Mouse (Mus musculus): ENCODE results near the gene Nacc2.

Nacc2 gene

GRCm38 (mm10) chr2:26048816-26049215 is 74.2 kb downstream of the Nacc2 start:
- no peak for DNase-seq

DNA sequence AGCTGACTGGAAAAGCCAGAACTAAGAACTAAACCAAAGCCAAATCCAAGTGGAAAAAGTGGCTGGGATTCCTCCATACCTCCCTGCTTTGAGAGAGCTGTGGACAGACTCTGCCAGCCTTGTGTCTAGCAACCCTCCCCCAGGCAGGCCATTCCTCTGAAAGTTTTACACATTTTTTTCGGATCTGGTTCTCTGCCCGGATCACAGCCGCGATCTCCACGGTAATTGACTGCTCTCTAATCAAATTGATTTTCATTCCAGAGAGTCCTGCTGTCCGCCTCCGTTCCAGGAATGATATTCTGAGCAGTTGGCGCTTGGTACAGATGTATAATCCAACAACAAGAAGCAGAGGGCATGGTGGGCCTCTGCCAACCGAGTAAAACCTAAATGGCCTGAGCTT is 78.8 kb downstream of the Nacc2 start:
- DNase-seq = no peak

- no peak for DNase-seq
Measured at GRCm38 (mm10) chr2:26042603-26043002, 80.4 kb downstream of the Nacc2 start.

- no peak for DNase-seq
Measured at GRCm38 (mm10) chr2:26041163-26041810, 81.7 kb downstream of the Nacc2 start.

GRCm38 (mm10) chr2:26039951-26040350 is 83.1 kb downstream of the Nacc2 start:
- no peak for DNase-seq

DNA sequence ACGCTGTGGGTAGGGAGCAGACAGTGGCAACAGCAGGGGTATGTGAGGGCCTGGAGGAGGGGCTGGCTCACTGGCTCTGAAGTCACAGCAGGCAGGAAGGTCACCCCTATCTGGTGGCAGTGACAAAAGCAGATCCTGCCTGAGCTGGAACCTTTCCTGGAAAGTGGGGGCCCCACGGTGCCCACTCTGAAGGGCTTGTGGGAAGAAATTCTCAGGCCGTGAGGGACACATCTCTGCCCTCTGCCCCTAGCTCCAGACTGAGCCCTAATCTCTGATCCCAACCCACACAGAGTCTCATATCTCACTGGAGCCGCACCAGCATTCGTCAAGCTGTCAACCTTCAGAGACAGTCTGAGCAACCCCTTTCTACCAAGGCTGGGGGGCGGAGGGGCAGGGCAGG is 85.6 kb downstream of the Nacc2 start:
- no peak for DNase-seq

DNA sequence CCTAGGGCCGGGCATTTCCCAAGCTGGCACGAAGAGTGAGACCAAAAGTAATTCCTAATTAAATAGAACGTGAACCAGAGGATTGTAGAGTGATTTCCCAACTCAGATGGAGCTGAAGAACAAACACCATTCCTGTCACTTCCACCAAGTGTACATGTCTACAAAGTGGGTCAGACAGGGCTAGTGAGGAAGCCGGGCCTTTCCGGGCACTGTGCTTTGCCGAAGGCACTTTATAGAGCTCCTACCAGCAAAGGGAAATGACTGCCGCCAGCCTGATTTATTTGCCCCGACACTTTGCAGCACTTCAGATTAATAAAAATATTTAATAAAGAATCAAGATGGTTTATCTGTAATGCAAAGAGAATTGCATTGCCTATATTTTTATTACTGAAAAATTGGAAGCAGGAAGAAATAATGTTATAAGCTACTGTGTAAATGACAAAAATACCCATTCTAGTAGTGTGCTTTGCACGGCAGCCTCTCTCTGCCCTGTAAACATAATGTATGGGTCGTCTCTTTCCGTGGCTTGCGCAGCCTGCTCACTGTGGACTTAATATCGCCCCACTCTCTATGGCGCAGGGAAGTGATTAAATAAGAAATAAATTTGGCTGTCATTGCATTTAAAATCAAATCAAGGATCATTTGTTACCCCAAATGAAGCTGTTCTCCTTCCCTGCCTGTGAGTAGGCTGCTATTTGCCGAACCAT is 88.5 kb downstream of the Nacc2 start:
- no peak for DNase-seq

GRCm38 (mm10) chr2:26030288-26030687 is 92.7 kb downstream of the Nacc2 start:
- DNase-seq = peak in 1 of 2 experiments; percentile 5

GRCm38 (mm10) chr2:26024138-26025075 is 98.6 kb downstream of the Nacc2 start:
- peak; percentile 26 to 30 for DNase-seq

DNA sequence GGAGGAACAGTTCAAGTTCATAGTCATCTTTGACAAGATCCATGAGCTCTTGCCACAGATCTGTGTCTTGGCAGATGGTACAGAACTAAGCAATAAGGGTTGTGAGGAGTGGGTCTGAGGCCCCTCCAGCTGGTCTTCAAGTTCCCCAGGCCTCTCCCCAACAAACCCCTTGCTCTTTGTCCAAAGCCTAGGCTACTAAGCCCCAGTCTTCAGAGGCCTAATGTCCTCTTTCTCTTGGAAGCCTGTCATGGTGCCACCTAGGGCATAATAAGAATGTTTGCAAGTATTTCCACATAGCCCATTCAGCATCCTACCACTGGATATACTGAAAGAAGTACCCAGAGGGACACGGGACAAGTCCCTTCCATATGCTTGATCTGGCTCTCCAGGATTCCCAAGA is 100.4 kb downstream of the Nacc2 start:
- DNase-seq = no peak

DNA sequence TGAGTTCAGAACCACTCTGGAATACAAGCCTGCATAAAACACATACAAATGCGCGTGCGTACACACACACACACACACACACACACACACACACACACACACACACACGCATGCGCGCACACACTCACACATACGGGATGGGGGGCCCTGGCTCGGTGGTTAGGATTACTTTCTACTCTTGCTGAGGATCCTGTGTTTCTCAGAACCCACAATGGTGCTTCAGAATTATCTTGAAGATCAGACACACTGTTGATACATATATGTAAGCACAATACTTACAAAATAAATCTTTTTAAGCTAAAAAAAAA is 100.8 kb downstream of the Nacc2 start:
- no peak for DNase-seq

GRCm38 (mm10) chr2:26021561-26022257 is 101.3 kb downstream of the Nacc2 start, which contains the start of gene Ubac1:
Gene Ubac1, minus strand, starts transcription at chr2:26021747.
- DNase-seq = peak; percentile 86 to 92

GRCm38 (mm10) chr2:26020714-26021560 is 102.1 kb downstream of the Nacc2 start:
- DNase-seq = no peak

DNA sequence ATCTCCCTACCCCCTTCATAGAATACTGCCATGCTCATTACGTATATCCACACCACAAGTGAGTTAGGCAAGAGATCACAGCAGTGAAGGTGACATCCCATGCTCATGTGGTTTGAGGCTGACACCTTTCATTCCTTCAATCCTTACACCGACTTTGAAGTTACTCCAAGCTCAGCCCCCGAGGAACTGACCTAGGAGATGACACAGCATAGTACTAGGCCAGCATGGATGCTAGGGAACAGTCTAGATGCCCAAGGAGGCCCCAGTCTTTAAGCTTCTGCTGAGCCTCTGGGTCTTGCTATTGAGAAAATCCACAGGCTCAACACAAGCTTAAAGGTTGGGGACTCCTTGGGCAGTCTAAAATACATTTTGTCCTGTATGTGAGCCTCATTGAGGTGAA is 103.1 kb downstream of the Nacc2 start:
- DNase-seq = no peak

DNA sequence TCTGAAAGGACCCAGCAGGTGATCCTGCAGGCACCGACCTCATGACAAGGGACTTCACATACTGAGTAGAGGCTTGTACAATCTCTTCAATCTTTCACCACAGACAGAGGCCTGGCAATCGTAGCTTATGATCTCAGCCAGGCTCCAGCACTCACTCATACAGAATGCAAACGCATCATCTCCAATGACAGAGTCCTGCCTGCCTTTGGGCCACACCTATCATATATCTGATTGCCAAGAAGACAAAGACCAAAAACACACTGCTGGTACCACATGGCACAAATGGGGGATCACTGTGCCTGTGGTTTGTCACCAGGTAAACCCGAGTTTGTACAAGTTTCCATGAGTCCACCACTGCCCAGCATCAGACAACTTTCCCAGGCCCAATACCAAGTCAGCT is 105.7 kb downstream of the Nacc2 start:
- no peak for DNase-seq

- DNase-seq = no peak
Measured at GRCm38 (mm10) chr2:26013674-26014073, 109.3 kb downstream of the Nacc2 start.

DNA sequence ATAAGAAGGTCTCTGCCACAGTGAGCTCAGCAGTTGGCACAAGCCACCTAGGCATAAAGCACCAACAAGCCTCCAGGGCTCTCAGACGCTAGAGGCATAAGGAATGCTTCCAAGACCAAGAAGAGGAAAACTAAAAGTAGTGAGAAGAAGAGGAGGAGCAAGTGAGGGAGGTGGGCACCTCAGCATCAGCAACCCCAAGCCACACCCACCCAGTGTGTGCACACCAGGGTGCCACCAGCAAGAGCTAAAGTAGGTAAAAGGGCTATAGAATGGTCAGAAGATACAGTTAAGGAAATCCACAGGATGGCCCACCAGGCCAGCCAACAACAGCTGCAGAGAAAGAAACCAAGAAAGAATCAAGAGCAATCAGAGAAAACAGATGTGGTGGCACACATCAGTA is 111.6 kb downstream of the Nacc2 start:
- DNase-seq = no peak

Data from thymus, postnatal 36 days (tissue).